Mouse (Mus musculus) heart, postnatal 36 days (tissue): ENCODE measurements around the gene Guca2a. TPM values are rescaled to one million over a fixed set of nuclear protein-coding genes. Genes with fewer than 3 reads are reported as not detected.

ENCODE experiments used
- DNase-seq, 2 experiments: peaks; one replicate each; pipeline ENCODE4 v3.0.0; 2021 to 2022
- intact Hi-C: fragments of 180-260 bp; cut with DNase I; formaldehyde crosslinking; loops from one replicate; pipeline ENCODE4 v1.15.1; 2025
- total RNA-seq, 2 experiments: library from RNA; stranded (reverse); gene quantifications; 2 replicates each; pipeline ENCODE4 v1.2.3; 2021

Gene Guca2a
- total RNA-seq, 2 experiments from 2014 or later = not detected

DNA sequence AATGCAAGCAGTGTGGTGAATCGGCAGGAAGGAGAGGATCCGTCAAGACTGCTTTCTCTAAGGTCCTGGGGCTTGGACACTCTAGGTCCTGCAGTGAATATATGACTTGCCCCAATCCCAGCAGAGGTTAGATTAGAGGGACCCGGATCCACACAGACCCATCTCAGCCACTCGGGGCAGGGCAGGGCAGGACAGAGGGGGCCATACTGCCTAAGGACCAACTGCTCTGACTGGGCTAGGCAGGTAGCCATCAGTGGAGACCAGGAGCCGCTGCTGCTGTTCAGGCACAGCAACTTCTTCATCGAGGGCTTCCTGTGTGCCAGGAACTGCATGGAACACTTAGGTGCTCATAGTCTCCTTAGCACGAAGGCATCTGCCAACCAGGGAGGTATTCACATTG is 773 bp upstream of the Guca2a start:
- DNase-seq = no peak
- intact Hi-C loops = no loop called here

DNA sequence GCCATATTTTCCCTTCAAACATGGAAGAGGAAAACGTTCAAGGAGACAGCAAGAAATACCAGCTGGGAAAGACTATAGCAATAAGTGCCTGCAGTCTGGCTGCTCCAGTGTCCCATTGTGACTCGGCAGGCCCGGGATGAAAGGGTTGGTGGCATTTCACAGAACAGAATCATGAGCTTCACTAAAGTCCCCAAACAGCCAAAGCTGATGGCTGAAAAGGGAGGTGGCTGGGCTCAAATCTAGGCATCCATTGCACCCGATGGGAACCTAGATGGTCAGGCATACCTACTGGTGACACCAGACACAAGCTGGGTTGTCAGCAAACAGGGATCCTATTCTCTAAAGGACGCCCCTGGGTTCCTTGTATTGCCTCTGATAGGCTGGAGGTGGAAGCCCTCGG is 442 bp downstream of the Guca2a start:
- no peak for DNase-seq
- intact Hi-C loops = no loop called here

GRCm38 (mm10) chr4:119638656-119639055 is 1.2 kb downstream of the Guca2a start:
- intact Hi-C loops = no loop called here
- no peak for DNase-seq

DNA sequence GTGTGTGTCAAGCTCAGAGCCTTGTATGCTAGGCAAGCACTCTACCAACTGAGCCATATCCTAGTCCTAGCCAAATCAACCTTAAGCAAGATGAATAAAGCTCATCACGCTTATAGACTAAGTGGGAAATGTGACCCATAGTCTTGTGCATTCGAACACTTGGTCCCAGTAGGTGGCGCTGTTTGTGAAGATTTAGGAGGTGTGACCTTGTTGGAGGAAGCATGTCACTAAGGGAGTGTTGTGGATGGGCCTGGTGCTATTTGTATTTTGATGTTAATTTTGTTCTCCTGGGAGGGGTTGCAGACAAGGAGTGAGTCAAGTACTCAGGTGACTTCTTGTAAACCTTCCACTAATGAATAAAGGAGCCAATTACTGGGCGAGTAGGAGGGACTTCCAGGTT is 5.2 kb downstream of the Guca2a start:
- intact Hi-C loops = no loop called here
- no peak for DNase-seq

- intact Hi-C loops = no loop called here
- no peak for DNase-seq
These were observed 19.5 kb downstream of the Guca2a start for GRCm38 (mm10) chr4:119657011-119657410.

GRCm38 (mm10) chr4:119658246-119658645 is 20.7 kb downstream of the Guca2a start:
- intact Hi-C loops = no loop called here
- DNase-seq = no peak

- intact Hi-C loops = no loop called here
- no peak for DNase-seq
These were observed 21.2 kb downstream of the Guca2a start, which contains the start of gene Guca2b for GRCm38 (mm10) chr4:119658731-119659130. Gene Guca2b (minus strand): TSS chr4:119658954.

DNA sequence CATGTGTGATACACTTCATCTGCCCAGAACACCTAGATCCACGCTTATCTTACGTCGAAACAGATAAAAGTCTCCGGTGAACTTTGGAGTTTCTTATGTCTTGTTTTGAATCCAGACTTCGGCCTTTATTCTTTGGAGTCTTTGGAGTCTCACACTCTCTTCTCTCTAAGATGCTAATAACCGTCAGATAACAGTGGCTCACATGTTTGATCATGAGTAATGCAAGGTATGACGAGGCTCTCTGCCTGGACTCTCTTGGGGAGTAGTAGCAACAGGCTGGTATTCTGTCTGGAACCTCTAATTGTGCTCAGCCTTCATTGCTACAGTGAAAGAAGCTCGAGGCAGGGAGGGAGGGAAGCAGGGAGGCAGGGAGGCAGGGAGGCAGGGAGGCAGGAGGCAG is 22.5 kb downstream of the Guca2a start:
- no peak for DNase-seq
- intact Hi-C loops = no loop called here

- intact Hi-C loops = no loop called here
- no peak for DNase-seq
These were observed 24.6 kb downstream of the Guca2a start for GRCm38 (mm10) chr4:119662151-119662550.

- peak; percentile 18 to 31 for DNase-seq
- intact Hi-C loops = no loop called here
These were observed 25.5 kb downstream of the Guca2a start for GRCm38 (mm10) chr4:119662976-119663375.

DNA sequence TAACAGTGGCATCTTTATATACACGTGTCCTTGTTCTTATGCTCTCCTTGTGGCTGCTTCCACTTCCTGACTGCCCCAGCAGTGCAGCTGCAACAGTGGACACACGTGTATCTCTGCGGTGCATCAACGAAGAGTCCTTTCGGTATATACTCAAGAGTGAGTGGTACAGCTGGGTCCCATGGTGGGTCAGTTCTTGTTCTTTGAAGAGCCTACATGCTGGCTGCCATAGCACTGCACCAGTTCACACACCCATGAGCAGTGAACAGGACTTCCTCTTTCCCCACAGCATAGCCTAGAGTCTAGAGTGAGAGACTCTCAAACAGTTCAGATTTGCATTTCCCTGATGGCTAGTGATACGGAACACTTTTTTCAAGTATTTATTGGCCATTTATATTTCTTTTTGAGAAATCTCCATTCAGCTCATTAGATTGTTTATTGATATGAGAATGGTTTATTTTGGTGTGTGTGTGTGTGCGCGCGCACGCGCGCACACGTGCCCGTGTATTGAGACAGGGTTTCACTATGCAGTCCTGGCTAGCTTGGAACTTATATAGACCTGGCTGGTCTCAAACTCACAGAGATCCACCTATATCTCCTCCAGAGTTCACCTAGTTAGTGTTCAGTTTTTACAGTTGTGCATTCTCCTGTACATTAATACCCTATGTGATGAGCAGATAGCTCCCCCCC is 26.0 kb downstream of the Guca2a start:
- intact Hi-C loops = no loop called here
- DNase-seq = no peak

DNA sequence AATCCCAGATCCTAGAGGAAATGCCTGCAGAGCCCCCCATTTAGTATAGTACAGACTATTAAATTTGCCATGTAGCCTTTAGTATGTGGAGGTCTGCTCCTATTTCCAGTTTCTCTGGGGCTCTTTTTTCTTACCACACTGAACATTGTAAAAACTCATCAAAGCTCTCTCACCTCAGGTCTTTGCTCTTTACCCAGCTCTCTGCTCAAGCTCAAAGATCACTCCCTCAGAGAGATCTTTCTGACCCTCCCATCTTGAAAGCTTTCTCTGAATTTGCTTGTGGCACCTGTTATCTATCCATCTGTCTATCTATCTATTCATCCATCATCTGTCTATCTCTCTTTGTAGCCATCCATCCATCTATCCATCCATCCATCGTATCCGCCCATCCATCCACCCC is 27.7 kb downstream of the Guca2a start:
- intact Hi-C loops = loop anchor here (5.0 kb wide), 1 partner anchor 173 kb away; the partner anchor contains the start of gene Rimkla
- no peak for DNase-seq

- peak; percentile 26 to 29 for DNase-seq
- intact Hi-C loops = loop anchor here (2.0 to 5.0 kb wide), 2 partner anchors 174 to 419 kb away; partner anchors contain the start of gene Rimkla
These were observed 28.6 kb downstream of the Guca2a start for GRCm38 (mm10) chr4:119666116-119666515.

- intact Hi-C loops = loop anchor here (1.0 to 5.0 kb wide), 3 partner anchors 36 to 421 kb away; partner anchors contain the start of gene Rimkla
- DNase-seq = peak; percentile 54 to 61
These were observed 29.9 kb downstream of the Guca2a start for GRCm38 (mm10) chr4:119667454-119667853.

DNA sequence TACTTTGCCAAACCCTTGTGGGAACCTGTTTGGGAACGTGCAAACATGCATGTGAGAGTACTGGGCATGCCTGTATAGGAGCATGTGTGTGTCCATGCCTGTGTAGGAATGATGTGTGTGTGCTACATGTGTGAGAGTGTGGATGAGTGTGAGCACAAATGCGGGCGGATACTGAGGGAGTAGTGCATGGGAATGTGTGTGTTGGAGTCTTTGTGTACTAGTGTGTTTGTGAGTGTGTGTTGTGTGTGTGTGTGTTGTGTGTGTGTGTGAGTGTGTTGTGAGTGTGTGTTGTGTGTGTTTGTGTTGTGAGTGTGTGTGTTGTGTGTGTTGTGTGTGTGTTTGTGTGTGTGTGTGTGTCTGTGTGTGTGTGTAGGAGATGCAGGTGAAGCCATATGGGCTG is 30.7 kb downstream of the Guca2a start:
- intact Hi-C loops = loop anchor here (5.0 kb wide), 1 partner anchor 176 kb away; the partner anchor contains the start of gene Rimkla
- no peak for DNase-seq

- intact Hi-C loops = loop anchor here (5.0 kb wide), 1 partner anchor 176 kb away; the partner anchor contains the start of gene Rimkla
- no peak for DNase-seq
These were observed 31.1 kb downstream of the Guca2a start for GRCm38 (mm10) chr4:119668596-119668995.

DNA sequence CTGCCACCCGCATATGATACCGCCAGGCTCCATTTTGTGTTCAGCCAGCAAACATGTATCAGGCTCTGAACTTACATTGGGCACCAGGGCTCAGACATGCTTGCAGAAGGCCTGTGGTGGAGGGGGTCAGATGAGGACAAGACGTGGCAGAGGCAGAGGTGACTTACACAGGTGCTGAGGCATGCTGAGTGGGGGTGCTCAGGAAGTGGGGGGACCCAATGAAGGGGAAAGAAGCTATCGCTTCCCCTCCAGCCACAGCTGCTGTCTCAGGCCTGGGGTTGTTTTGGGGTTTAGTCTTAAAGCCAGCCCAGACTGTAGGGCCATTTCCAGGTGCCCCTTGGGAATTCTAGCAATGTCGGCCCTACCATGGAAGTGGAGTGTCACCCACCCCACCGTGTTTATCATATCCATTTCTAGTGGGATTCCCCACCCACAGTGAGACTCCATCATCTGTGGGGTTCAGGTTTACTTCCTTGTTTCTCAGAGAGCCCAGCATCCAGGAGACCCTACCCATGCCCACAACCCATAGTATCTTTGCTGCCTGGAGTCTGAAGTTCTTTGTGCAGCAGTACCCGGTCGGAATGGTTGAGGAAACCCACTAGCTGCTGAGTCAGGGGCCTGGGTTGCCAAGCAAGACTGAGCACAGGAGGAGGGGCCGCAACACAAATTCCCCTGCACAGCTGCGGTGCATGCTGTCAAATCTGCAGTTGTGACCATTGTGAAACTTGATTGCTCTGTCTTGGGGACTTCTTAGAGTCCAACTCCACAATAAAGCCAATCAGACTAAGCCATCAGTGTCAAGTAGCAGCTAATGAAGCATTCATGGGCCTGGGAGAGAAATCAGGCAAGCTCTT is 32.1 kb downstream of the Guca2a start:
- DNase-seq = no peak
- intact Hi-C loops = loop anchor here (5.0 kb wide), 2 partner anchors 177 to 242 kb away; partner anchors contain the start of gene Rimkla

GRCm38 (mm10) chr4:119670210-119670555 is 32.7 kb downstream of the Guca2a start:
- intact Hi-C loops = loop anchor here (5.0 kb wide), 1 partner anchor 243 kb away; no protein-coding TSS in a partner anchor
- DNase-seq = no peak

- intact Hi-C loops = loop anchor here (5.0 kb wide), 1 partner anchor 243 kb away; no protein-coding TSS in a partner anchor
- DNase-seq = no peak
These were observed 33.2 kb downstream of the Guca2a start for GRCm38 (mm10) chr4:119670736-119671135.

- no peak for DNase-seq
- intact Hi-C loops = loop anchor here (5.0 kb wide), 1 partner anchor 244 kb away; no protein-coding TSS in a partner anchor
These were observed 33.7 kb downstream of the Guca2a start for GRCm38 (mm10) chr4:119671164-119671563.

- intact Hi-C loops = loop anchor here (5.0 kb wide), 1 partner anchor 245 kb away; no protein-coding TSS in a partner anchor
- no peak for DNase-seq
These were observed 35.2 kb downstream of the Guca2a start for GRCm38 (mm10) chr4:119672685-119673084.
